In genomic region chr4:83046806-83047205, GRCm38 (mm10) we compare ENCODE assay signal across 22 mouse cellular contexts. TPM values are rescaled to one million over a fixed set of nuclear protein-coding genes. Genes with fewer than 3 reads are reported as not detected.
A peak's percentile ranks its signal among the peaks of the same experiment; 100 is the strongest.
DNase-seq lines count a peak whose midpoint lies in the region; ATAC-seq and TF ChIP-seq lines count a peak whose summit lies in the region.
"Had no signal": no experiment of that assay in that cellular context is flagged by ENCODE, and none has a peak within 500 bp of the region (broad histone marks: within the 10 kb centered on the region; RNA-seq: fewer than 3 reads in every experiment).

No protein-coding gene starts in this region.

- H3K4me1 ChIP-seq in heart, embryonic 10.5 days: peaks cover 63% of the 10 kb centered on the region
- H3K4me1 ChIP-seq in heart, embryonic 11.5 days (ENCODE audit: control insufficient read depth, insufficient read depth, low read length): peaks cover 38% of the 10 kb centered on the region
- no peaks in the 10 kb centered on the region for H3K4me1 ChIP-seq in lung, embryonic 14.5 days (ENCODE audit: insufficient read depth)
- peaks cover 2% of the 10 kb centered on the region; the same call in 1 of the 2 replicates for H3K4me1 ChIP-seq in embryonic facial prominence, embryonic 11.5 days (ENCODE audit: control insufficient read depth, insufficient read depth, low read length)
- peaks cover 52% of the 10 kb centered on the region for H3K4me1 ChIP-seq in embryonic facial prominence, embryonic 15.5 days
- H3K4me1 ChIP-seq: liver, embryonic 15.5 days had no signal

- H3K36me3 ChIP-seq in heart, embryonic 10.5 days: 0 out of 2 replicates have a peak, but pooled peaks cover 8% of the 10 kb centered on the region
- no peaks in the 10 kb centered on the region for H3K36me3 ChIP-seq in heart, embryonic 11.5 days (ENCODE audit: control insufficient read depth, insufficient read depth, low read length)
- H3K36me3 ChIP-seq in lung, embryonic 14.5 days (ENCODE audit: insufficient read depth): peaks cover 5% of the 10 kb centered on the region; the same call in 1 of the 2 replicates
- no peaks in the 10 kb centered on the region for H3K36me3 ChIP-seq in embryonic facial prominence, embryonic 11.5 days (replicated peaks; ENCODE audit: control insufficient read depth, insufficient read depth, low read depth, low read length)
- no peaks in the 10 kb centered on the region for H3K36me3 ChIP-seq in embryonic facial prominence, embryonic 15.5 days
- H3K36me3 ChIP-seq: intestine, embryonic 15.5 days; liver, embryonic 15.5 days had no signal

- no peak overlapping the region for H3K4me3 ChIP-seq in heart, embryonic 10.5 days
- no peak overlapping the region for H3K4me3 ChIP-seq in heart, embryonic 11.5 days (ENCODE audit: low read depth, low read length)
- no peak overlapping the region for H3K4me3 ChIP-seq in lung, embryonic 14.5 days (ENCODE audit: low read depth, low read length)
- no peak overlapping the region for H3K4me3 ChIP-seq in embryonic facial prominence, embryonic 11.5 days (ENCODE audit: low read depth, low read length)
- H3K4me3 ChIP-seq in embryonic facial prominence, embryonic 15.5 days (replicated peaks): no peak overlapping the region
- H3K4me3 ChIP-seq: gastrocnemius, adult 2 months; intestine, embryonic 15.5 days; layer of hippocampus, adult 2 months; liver, embryonic 15.5 days had no signal

- H3K4me2 ChIP-seq in heart, embryonic 11.5 days: no peak overlapping the region
- H3K4me2 ChIP-seq in lung, embryonic 14.5 days: peak overlapping the region; percentile 58
- no peak overlapping the region for H3K4me2 ChIP-seq in embryonic facial prominence, embryonic 11.5 days (ENCODE audit: low read depth, low read length)
- H3K4me2 ChIP-seq in embryonic facial prominence, embryonic 15.5 days (replicated peaks): 0 out of 2 replicates have a peak overlapping the region, but pooled peaks have one; percentile 15
- H3K4me2 ChIP-seq: intestine, embryonic 15.5 days; liver, embryonic 15.5 days had no signal

- no peak for TF ChIP-seq CTCF in lung, embryonic 14.5 days (IDR thresholded peaks at IDR 0.05; ENCODE audit: low read depth)

- no peaks in the 10 kb centered on the region for H3K9me3 ChIP-seq in heart, embryonic 10.5 days
- H3K9me3 ChIP-seq in heart, embryonic 11.5 days (replicated peaks; ENCODE audit: control insufficient read depth, low read length): no peaks in the 10 kb centered on the region
- H3K9me3 ChIP-seq in lung, embryonic 14.5 days (ENCODE audit: low read depth, low read length): no peaks in the 10 kb centered on the region
- H3K9me3 ChIP-seq in embryonic facial prominence, embryonic 11.5 days (replicated peaks; ENCODE audit: control insufficient read depth, low read length): no peaks in the 10 kb centered on the region
- no peaks in the 10 kb centered on the region for H3K9me3 ChIP-seq in embryonic facial prominence, embryonic 15.5 days (replicated peaks)
- H3K9me3 ChIP-seq: intestine, embryonic 15.5 days; liver, embryonic 15.5 days had no signal

- peak overlapping the region; percentile 72; the same call in 1 of the 2 replicates for H3K27ac ChIP-seq in heart, embryonic 10.5 days
- no peak overlapping the region for H3K27ac ChIP-seq in heart, embryonic 11.5 days (ENCODE audit: low read depth, low read length)
- no peak overlapping the region for H3K27ac ChIP-seq in lung, embryonic 14.5 days (ENCODE audit: low read depth)
- no peak overlapping the region; the same call in 1 of the 2 replicates for H3K27ac ChIP-seq in embryonic facial prominence, embryonic 11.5 days (replicated peaks; ENCODE audit: low read depth, low read length)
- no peak overlapping the region for H3K27ac ChIP-seq in embryonic facial prominence, embryonic 15.5 days (replicated peaks)
- H3K27ac ChIP-seq: gastrocnemius, adult 2 months; intestine, embryonic 15.5 days; layer of hippocampus, adult 2 months; liver, embryonic 15.5 days; macrophage had no signal

- WGBS in heart, embryonic 10.5 days: 21% methylated on average over 2 of the region's 2 CpGs
- 28% methylated on average over 1 of the region's 2 CpGs for WGBS in heart, embryonic 11.5 days (ENCODE audit: insufficient replicate concordance)
- WGBS in lung, embryonic 14.5 days: 29% methylated on average over 2 of the region's 2 CpGs
- 34% methylated on average over 2 of the region's 2 CpGs for WGBS in embryonic facial prominence, embryonic 11.5 days
- WGBS in embryonic facial prominence, embryonic 15.5 days: 35% methylated on average over 2 of the region's 2 CpGs

- H3K27me3 ChIP-seq in heart, embryonic 10.5 days (ENCODE audit: insufficient read depth, poor library complexity, severe bottlenecking): no peaks in the 10 kb centered on the region
- H3K27me3 ChIP-seq in heart, embryonic 11.5 days (ENCODE audit: control insufficient read depth, insufficient read depth, low read length): no peaks in the 10 kb centered on the region
- H3K27me3 ChIP-seq in lung, embryonic 14.5 days (ENCODE audit: insufficient read depth, low read length): no peaks in the 10 kb centered on the region
- H3K27me3 ChIP-seq in embryonic facial prominence, embryonic 11.5 days (ENCODE audit: control insufficient read depth, insufficient read depth, low read length): no peaks in the 10 kb centered on the region
- no peaks in the 10 kb centered on the region for H3K27me3 ChIP-seq in embryonic facial prominence, embryonic 15.5 days
- H3K27me3 ChIP-seq: intestine, embryonic 15.5 days had no signal

- ATAC-seq in heart, embryonic 11.5 days (replicated peaks; ENCODE audit: insufficient number of reproducible peaks, low FRiP score, low TSS enrichment): no peak
- ATAC-seq in lung, embryonic 14.5 days (ENCODE audit: insufficient read depth): no peak
- ATAC-seq in embryonic facial prominence, embryonic 11.5 days (replicated peaks; ENCODE audit: insufficient number of reproducible peaks, low FRiP score, low TSS enrichment, low read depth): no peak; the same call in 1 of the 2 replicates
- ATAC-seq in embryonic facial prominence, embryonic 15.5 days (ENCODE audit: insufficient number of reproducible peaks, low FRiP score, low TSS enrichment, low read depth): no peak
- ATAC-seq: hindbrain, embryonic 16.5 days; intestine, embryonic 15.5 days; midbrain, embryonic 16.5 days had no signal

- no peak overlapping the region for H3K9ac ChIP-seq in heart, embryonic 11.5 days (ENCODE audit: low read depth, low read length)
- no peak overlapping the region for H3K9ac ChIP-seq in lung, embryonic 14.5 days
- no peak overlapping the region for H3K9ac ChIP-seq in embryonic facial prominence, embryonic 11.5 days (replicated peaks; ENCODE audit: low read length)
- no peak overlapping the region for H3K9ac ChIP-seq in embryonic facial prominence, embryonic 15.5 days
- H3K9ac ChIP-seq: intestine, embryonic 15.5 days; liver, embryonic 15.5 days had no signal

- DNase-seq in heart, embryonic 10.5 days (ENCODE audit: low spot score): no peak
- no peak for DNase-seq in lung, embryonic 14.5 days
- no peak for DNase-seq in lung, adult 18-20 months
- peak; percentile 57 for DNase-seq in embryonic facial prominence, embryonic 11.5 days (ENCODE audit: low spot score)
- DNase-seq in layer of hippocampus, adult 9-11 months: no peak
- DNase-seq in layer of hippocampus, postnatal 25 days (ENCODE audit: extremely low spot score in 1 of 2, low spot score in 1 of 2): no peak
- DNase-seq: adrenal gland, postnatal 36 days; cerebellum, adult 9-10 months; gastrocnemius, adult 2 months; heart, postnatal 4 days; kidney, postnatal 10 days; liver; thymus, adult 18-20 months; thymus, postnatal 36 days had no signal

RNA-seq across cellular contexts. Expression of gene Frem1, which starts 5.3 kb away (rescaled TPM):
- polyA plus RNA-seq in heart, embryonic 10.5 days (2016; fragmentation: Nextera tagmentation; extraction: Ambion mirVana): 9.8 and 12.4 TPM in 2 replicates
- 11.4 and 12.1 TPM in 2 replicates for polyA plus RNA-seq in heart, embryonic 11.5 days (2014; fragmentation: Nextera tagmentation; extraction: Ambion mirVana)
- 58.2 and 59.1 TPM in 2 replicates for polyA plus RNA-seq in lung, embryonic 14.5 days (2014; fragmentation: Nextera tagmentation; extraction: Ambion mirVana)
- polyA plus RNA-seq in embryonic facial prominence, embryonic 11.5 days (2014; fragmentation: Nextera tagmentation; extraction: Ambion mirVana): 20.8 and 21.4 TPM in 2 replicates
- polyA plus RNA-seq in embryonic facial prominence, embryonic 15.5 days (2015; fragmentation: Nextera tagmentation; extraction: Ambion mirVana): 13.9 and 14.1 TPM in 2 replicates
- total RNA-seq in layer of hippocampus, postnatal 25 days (2021): 1 to 10 TPM; 2.2 to 3.5 TPM
- polyA plus RNA-seq: macrophage had no signal

Comparison
In these comparisons a context has a peak if more than half of its experiments do, and no peak if none do; other contexts are left out.
1. H3K4me2 ChIP-seq: peak in lung, embryonic 14.5 days (single experiment) and embryonic facial prominence, embryonic 15.5 days (single experiment); none in heart, embryonic 11.5 days (single experiment) and embryonic facial prominence, embryonic 11.5 days (single experiment).